Mouse (Mus musculus): ENCODE results near the gene Arl15. TPM values are rescaled to one million over a fixed set of nuclear protein-coding genes. Genes with fewer than 3 reads are reported as not detected.

Gene Arl15
- total RNA-seq, 2 experiments from 2014 or later, result 12.1 to 14.3 TPM

DNA sequence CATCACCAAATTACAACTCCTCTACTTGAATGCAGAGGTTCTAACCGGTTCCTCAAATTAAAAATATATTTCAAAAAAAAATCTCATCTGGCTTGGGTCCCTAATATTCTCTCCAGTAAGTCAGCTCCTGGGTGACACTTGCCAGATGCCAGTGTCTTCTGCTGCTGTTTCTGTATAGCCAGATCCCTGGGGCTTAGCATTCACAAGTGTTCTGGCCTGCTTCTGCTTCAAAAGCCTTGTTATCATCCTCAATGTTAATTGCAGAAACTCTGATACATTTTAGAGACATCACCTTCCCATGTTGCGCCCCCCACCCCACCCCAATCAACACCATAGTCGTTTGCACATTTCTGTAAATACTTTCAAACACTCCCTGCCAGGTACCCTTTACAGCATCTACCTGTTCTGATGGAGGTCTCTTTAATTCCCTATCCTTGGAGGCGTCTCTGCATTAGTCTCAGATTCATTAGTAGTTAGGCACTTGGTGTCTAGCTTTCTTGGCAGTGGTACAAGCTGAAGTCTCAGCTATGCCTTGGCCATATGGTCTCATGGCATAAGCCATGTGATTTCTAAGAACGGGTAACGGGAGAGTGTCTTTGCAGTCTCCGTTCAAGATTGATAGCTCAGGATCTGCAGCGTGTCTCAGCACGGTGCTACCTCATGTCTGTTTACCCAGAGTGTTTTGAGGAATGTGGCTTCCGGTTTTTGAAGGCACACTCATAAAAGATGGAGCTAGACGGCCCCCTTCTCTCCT is 336.4 kb downstream of the Arl15 start:
- no peak for ATAC-seq (ENCODE audit: poor library complexity, severe bottlenecking)

DNA sequence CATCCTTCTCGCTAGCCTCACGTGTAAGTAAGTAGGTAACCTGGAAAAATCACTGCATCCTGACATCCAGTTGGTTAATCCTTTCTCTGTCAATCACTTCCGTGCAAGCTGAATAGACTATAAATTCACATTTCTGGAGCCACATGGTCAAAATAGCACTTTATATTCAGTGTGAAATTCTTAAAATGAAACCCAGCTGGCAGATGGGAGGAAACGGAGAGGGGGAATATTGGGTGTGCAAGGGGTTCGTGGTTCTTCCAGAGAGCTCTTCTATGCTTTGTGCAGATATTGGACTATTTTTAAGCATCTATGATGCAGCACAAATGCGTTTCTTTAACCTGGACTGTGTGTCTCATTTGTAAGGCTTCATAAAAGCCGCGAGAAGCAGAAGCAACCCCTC is 344.6 kb downstream of the Arl15 start:
- no peak for ATAC-seq (ENCODE audit: poor library complexity, severe bottlenecking)

- ATAC-seq (ENCODE audit: poor library complexity, severe bottlenecking), result no peak
These were observed 345.3 kb downstream of the Arl15 start for GRCm38 (mm10) chr13:114139570-114139969.

GRCm38 (mm10) chr13:114142826-114143225 is 348.5 kb downstream of the Arl15 start:
- ATAC-seq (ENCODE audit: poor library complexity, severe bottlenecking), result no peak

DNA sequence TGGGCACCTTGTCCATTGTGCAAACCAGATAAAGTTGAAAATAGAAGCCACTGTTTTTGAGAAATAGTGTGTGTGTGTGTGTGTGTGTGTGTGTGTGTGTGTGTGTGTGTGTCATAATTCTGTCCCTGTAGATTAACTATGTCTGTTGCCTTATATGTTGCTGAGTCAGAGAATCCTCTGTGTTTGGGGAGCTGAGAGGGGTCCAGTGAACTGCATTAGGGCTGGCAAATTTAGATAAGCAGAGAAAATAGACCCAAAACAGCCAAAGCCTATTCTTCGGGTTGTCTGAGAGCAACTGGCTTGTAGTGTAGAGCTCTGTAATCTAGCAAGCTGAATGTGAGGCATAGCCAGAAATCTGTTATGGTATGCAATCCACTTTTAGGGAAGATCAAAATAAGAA is 348.9 kb downstream of the Arl15 start:
- no peak for ATAC-seq (ENCODE audit: poor library complexity, severe bottlenecking)

DNA sequence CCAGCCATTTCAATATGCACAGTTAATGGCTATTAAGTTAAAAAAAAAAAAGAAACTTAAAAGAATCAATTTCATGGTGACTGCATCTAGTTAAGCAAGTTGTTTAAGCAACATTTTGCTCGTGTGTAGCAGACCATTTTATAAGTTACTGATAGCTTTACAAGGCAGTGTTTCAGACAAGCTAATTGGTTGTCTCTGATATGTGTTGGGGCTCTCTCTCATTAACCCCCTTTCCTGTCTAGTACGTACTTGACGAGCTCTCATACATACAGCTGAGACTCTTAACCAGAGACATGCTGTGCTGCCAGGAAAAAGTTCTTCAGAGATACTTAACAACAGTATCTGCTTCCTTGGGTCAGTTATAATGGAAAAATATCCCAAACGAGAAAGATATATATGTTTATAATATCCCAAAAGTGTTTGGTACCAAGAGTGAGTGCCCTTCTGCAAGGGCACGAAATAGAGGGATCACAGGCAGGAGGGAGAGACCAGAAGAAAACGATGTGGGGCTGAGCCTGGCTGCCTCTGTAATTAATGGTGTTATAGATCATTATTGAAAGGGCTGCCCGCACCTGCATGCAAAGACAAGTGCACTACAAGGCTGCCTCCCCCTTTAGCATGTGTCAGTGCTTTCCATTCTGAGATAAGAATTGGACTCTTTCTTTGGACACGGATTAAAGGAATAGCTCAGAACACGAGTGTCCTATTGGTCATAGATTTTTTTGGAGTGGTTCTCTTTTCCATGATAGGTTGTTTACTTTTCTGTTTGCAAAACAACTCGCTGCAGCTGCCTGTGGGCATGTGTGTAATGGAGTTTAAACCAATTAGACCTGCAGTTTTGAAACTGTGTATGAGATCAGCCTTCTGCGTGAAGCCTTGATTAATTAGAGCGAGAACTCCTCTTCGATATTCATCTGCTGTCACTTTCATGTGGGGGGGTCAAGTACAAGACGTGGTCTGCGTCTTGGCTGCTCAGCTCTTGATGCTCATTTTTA is 350.0 kb downstream of the Arl15 start:
- no peak for ATAC-seq (ENCODE audit: poor library complexity, severe bottlenecking)

GRCm38 (mm10) chr13:114145249-114145648 is 350.9 kb downstream of the Arl15 start:
- ATAC-seq (ENCODE audit: poor library complexity, severe bottlenecking), result no peak

DNA sequence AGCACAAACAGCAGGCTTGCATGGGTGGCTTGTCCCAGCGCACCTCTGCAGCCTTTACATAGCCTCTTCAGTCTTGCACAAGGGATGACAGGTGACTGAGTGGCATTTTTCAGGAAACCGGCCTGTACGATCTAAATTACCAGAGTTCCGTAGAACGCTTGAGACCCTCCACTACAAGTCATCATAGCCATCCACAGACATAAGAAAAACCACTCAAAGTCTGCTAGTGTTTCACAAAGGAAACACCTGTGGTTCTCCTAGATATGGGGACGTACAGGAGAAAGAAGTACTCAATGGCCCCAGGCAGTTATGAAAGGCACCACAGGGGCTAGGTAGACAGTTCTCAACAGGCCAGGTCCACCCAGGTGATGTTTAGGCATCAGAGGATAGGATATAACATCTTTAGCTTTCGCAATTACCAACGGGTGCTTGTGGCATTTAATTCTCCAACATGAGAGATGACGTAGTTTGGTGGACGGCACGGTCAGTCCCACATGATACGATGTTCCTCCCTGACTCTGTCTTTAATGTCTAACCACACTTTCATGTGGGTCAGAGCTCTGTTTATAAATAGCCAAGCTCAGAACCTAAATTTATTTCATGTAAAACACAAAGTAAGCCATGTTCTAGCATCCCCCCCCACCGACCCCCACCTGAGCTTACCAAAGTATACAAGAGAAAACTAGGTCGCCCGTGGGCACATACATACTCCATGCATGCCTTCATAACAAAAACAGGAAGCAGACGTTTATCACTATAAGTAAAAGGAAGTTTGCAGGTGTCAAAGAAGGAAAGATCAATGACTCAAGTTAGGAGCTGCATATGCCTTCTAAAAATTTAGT is 356.8 kb downstream of the Arl15 start:
- peak; percentile 19; the same call in 1 of the 2 replicates for ATAC-seq (ENCODE audit: poor library complexity, severe bottlenecking)

GRCm38 (mm10) chr13:114151698-114152069 is 357.4 kb downstream of the Arl15 start:
- ATAC-seq (ENCODE audit: poor library complexity, severe bottlenecking), result no peak

GRCm38 (mm10) chr13:114156689-114157088 is 362.4 kb downstream of the Arl15 start:
- no peak for ATAC-seq (ENCODE audit: poor library complexity, severe bottlenecking)

GRCm38 (mm10) chr13:114158111-114158730 is 363.9 kb downstream of the Arl15 start:
- ATAC-seq (ENCODE audit: poor library complexity, severe bottlenecking), result no peak

- ATAC-seq (ENCODE audit: poor library complexity, severe bottlenecking), result no peak
These were observed 365.5 kb downstream of the Arl15 start for GRCm38 (mm10) chr13:114159634-114160391.

DNA sequence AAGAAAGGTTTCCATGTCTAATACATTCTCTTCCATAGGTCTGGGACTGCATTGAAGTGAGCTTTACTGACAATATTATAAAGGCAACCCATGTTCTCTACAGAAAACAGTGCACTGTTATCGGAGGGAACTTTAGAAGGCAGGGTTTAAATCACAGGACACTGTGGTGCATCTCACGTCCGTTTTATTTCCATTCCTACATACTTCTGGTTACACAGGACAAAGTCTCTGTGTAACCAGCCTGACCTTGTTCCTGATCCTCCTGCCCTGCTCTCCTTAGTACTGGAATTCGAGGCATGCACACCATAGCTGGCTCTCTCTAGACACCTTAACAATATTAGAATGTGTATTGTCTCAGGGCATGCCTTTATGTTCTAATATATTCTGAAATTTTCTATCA is 368.4 kb downstream of the Arl15 start:
- no peak for ATAC-seq (ENCODE audit: poor library complexity, severe bottlenecking)

DNA sequence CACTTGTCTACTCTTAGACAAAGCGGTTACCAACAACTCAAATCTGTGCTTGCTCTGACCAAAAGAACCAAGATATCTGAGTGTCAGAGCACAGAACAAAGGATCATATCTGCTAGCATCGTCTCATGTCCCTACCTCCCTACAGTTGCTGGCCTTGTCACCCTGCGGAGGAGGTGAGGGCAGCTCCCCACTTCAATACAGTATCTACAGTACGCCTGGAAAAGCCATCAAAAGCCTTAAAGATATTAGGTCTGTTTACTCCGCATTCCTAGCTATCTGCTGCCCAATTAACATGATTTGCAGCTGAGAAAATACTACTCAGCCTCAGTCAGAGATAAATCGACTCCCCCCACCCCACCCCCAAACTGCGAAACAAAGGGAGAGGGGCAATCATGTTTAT is 371.3 kb downstream of the Arl15 start:
- ATAC-seq (ENCODE audit: poor library complexity, severe bottlenecking), result no peak

GRCm38 (mm10) chr13:114166439-114167183 is 372.3 kb downstream of the Arl15 start:
- no peak for ATAC-seq (ENCODE audit: poor library complexity, severe bottlenecking)

DNA sequence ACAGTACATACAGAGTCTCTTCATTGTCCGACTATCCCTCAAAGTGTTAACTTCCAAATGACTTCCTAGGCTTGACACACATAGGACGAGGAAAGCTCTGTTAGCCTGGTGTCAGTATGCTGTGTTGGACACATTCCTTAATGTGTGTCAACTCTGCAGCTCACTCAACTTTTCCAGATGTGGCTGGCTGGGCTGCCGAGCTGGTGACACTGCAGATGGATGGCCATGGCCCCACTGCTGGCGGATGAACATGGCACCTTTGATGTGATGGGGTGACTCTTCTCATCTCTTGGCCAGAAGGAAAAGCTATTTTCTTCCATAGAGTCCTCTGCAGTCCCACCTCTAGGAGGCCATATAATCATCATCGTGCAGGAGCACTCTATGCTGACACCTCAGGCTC is 375.8 kb downstream of the Arl15 start:
- ATAC-seq (ENCODE audit: poor library complexity, severe bottlenecking), result no peak

DNA sequence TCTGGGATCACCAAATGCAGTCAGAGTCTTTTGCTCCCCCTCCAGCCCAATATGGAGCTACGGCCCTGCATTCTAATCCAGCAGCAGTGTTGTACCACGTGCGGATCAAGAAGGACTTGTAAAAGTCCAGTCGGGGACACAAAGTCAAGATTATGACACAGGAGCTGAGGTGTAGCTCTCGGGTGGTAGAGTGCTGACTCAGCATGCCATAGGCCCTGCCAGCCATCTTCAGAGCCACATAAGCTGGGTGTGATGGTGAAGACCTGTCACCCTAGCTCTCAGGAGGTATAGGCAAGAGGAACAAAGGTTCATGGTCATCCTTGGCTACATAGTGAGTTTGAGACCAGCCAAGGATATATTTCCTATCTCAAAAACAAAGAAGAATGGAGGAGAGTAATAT is 377.2 kb downstream of the Arl15 start:
- no peak for ATAC-seq (ENCODE audit: poor library complexity, severe bottlenecking)

DNA sequence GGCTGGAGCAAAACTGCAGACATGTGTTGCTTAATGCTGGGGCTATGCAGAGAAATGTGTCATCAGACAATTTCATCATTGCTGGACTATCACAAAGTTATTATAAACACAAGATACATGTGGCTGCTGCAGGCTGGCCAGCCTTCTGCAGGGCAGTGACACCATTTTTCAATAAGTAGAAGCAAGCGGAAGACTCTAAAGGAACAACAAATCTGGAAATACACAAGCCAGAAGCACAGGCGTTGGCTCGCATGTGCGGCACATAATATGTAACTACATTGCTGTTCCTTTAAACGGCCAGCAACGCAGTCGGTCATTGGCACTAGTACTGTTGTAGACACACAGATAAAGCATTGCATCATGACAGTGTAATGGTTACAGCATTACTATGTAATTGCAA is 393.8 kb downstream of the Arl15 start:
- no peak for ATAC-seq (ENCODE audit: poor library complexity, severe bottlenecking)

DNA sequence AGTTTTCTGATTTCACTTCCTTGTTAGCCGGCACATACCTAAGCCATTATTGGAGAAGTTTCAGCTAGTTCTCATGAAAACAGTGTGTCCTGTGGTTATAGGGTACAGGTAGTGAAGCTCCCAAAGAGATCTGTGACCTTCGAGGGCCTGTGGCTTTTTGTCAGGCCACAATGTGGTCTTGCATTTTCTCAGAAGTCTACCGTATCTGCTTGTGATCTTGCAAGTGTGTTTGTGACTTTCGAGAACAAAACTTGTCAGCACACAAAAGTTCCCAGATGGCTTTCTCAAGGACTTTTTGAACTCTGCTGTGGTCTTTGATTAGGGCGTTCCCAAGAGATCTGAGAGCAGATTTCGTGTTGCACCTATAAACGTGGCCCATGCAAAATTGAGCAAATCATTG is 394.5 kb downstream of the Arl15 start:
- ATAC-seq (ENCODE audit: poor library complexity, severe bottlenecking), result peak; percentile 33; the same call in 1 of the 2 replicates

All from megakaryocyte, adult 5-6 weeks (primary cell).